Mouse (Mus musculus): ENCODE data around the gene 2310057N15Rik.
"Not testable (repeated sequence)": the region's sequence is repeated elsewhere in the genome, so short reads cannot be mapped to it uniquely, and the experiment has no call there.

Gene 2310057N15Rik

GRCm38 (mm10) chr16:88774106-88774505 is at the start of gene 2310057N15Rik:
Gene 2310057N15Rik (minus strand): TSS chr16:88774206.
- no peak for DNase-seq (ENCODE audit: low spot score)

DNA sequence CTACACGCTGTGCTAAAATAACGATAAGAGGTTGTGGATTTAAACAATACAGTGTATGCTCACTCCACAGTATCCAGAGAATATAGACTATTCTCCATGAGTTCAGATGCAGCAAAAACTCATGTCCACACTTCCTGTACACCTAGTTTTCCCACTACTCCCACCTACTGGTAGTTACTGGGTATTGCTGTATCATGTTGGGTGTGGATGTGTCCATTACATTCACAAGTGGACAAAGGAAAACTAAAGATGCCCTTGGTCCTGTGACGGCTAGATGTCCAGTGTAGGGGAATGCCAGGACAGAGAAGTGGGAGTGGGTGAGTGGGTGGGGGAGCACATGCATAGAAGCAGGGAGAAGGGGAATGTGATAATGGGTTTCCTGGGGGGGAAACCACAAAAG is 49.7 kb upstream of the 2310057N15Rik start:
- no peak for DNase-seq (ENCODE audit: low spot score)

GRCm38 (mm10) chr16:88820066-88820465 is 46.1 kb upstream of the 2310057N15Rik start, which contains the start of gene Krtap15:
Gene Krtap15 (plus strand): TSS chr16:88820215.
- no peak for DNase-seq (ENCODE audit: low spot score)

DNA sequence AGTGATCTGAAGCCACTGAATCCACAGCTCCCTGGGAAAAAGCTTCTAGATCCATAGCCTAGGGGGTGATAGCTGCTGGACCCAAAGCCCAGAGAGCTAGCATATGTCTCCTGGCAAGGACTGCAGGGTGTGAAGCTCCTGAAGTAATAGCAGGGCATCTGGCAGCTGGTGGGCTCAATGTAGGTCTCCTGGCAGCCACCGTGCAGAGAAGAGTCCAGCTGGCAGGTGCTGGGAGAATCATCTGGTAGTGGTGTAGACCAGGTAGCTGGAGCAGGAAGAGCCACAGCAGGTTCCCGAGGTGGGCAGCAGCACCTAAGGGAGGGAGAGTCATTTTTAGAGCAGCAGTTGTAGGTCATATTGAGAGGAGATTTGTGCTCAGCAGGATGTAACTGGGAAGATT is 37.8 kb upstream of the 2310057N15Rik start, which contains the start of gene Gm20741:
Gene Gm20741 (minus strand): TSS at position 394 of the 400 bp plus-strand sequence.
- DNase-seq (ENCODE audit: low spot score), result no peak

DNA sequence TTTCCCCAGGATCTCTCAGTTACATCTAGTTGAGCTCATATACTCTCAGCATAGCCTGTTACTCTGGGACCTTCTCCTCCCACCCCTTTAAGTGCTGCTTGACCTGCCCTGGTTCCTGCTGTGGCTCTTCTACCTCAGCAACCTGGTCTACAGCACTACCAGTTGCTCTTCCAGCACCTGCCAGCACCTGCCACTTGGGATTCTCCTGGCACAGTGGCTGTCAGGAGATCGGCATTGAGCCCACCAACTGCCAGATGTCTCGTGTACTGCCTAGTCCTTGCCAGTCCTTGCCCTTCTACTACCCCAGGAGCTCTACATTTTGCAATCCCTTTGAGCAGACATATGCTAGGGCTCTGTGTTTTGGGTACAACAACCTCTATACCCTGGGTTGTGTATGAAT is 12.8 kb upstream of the 2310057N15Rik start:
- no peak for DNase-seq (ENCODE audit: low spot score)

DNA sequence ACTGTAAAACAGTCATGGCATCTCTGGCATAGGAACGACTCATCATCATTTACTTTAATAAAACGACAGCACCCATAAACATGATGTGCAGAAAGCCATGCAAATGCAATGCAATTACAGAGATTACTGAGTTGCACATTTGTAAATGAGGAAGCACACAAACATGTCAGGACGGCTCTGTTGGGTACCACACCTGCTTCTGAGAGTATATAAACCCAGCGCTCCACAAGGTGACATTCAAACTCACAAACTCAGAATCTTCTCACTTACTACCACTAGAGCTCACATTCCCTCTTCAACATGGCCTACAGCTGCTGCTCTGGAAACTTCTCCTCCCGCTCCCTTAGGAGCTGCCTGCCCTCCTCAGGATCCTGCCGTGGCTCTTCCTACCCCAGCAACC is 3.6 kb upstream of the 2310057N15Rik start, which contains the start of gene Gm5965:
Gene Gm5965 (plus strand): TSS at position 301 of the 400 bp plus-strand sequence.
- no peak for DNase-seq (ENCODE audit: low spot score)

- not testable (repeated sequence) for DNase-seq (ENCODE audit: low spot score)
Observed at GRCm38 (mm10) chr16:88758547-88758946, 15.5 kb downstream of the 2310057N15Rik start, which contains the start of gene 2310034C09Rik. Gene 2310034C09Rik (plus strand): TSS chr16:88758847.

DNA sequence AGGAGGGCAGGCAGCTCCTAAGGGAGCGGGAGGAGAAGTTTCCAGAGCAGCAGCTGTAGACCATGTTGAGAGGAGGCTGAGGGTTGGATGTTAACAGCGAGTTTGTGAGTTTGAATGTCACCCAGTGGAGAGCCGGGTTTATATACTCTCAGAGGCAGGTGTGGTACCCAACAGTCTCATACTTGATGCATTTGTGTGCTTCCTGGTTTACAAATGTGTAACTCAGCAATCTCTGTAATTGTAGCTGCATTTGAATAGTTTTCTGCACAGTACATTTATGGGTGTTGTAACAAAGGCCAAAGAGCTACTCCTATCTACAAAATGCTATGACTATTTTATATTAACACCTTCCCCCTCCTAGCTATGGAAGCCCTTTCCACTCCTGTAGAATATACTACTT is 22.5 kb downstream of the 2310057N15Rik start, which contains the start of gene Krtap13:
Gene Krtap13 (minus strand): TSS at position 101 of the 400 bp plus-strand sequence.
- not testable (repeated sequence) for DNase-seq (ENCODE audit: low spot score)

DNA sequence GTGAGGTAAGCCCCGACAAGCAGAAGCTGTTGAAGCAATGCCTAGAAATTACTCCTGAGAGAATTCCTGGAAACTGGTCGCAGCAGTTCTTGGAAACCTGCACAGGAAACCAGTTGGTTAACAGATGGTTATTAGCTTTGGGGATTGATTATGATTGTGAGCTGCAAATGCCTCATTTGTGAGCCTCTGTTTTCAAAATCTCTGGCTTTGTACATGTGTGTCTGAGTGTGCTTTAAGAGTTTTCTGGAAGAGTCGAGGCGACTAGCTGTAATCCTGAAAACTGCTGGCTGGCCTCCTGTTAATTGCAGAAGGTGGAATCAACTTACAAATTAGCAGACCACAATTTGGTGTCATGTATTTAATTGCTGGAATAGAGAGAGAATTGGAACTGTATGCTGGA is 26.1 kb downstream of the 2310057N15Rik start:
- no peak for DNase-seq (ENCODE audit: low spot score)

DNA sequence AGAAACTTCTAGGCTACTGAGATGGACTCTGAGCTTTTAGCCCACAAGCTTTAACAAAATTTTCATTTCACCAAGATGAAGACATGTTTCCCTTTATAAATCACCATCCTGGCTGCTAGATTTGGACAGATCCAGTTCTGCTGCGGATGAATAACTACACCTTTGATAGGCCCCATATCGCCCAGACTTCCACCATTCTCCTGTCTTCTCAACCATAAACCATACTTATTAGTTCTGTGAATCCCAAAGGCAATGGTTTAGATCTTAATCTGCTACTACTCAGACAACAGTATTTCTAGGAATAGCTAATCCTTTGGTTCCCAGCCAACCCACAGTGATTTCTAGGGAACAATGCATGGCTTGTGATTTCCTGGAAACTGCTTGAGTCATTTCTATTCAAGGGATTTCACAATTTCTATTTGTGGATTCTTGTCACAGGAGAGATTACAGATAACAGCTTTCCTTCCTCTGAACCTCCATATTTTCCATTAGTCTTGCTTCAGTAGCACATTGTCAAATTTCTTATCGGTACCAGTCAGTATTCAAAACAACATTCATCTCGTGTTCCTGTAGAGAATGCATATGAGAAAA is 29.2 kb downstream of the 2310057N15Rik start:
- DNase-seq (ENCODE audit: low spot score), result no peak

DNA sequence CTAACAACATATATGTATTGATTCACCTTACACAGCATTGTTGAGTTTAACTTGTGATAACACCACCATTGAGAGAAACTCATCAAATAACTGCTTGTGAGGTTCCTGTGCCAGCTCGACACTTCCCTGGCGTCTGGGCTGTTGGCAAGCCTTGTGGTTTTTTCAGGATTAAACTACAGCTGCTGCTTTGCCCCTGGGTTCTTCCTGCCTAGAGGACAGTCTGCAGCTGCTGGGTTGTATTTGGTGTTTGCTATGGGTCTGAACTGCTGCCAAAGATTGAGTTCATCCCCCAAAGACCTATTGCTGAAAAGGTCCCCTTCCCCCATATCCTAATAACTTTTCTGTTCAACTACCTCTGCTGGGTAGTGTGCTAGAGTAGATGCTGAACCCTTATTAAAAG is 38.6 kb downstream of the 2310057N15Rik start:
- DNase-seq (ENCODE audit: low spot score), result no peak

DNA sequence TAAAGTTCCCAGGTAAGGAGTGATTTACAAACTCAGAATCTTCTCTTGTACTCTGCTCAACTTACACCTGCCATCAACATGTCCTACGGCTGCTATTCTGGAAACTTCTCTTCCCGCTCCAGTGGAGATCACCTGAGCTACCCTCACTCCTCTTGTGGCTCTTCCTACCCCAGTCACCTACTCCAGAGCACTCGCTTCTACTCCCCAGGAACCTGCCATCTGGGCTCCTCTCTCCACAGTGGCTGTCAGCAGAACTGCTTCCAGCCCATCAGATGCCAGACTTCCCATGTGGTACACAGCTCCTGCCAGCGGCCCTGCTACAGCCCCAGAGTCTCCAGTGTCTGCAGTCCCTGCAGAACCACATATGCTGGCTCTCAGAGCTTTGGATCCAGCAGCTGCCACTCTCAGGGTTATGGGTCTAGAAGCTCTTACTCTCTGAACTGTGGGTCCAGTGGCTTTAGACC is 45.2 kb downstream of the 2310057N15Rik start, which contains the start of gene Krtap13-1:
Gene Krtap13-1 (plus strand): TSS at position 51 of the 464 bp plus-strand sequence.
- DNase-seq (ENCODE audit: low spot score), result no peak
